Mouse (Mus musculus) forebrain, embryonic 11.5 days (tissue): ENCODE data around the gene Tpx2. TPM values are rescaled to one million over a fixed set of nuclear protein-coding genes. Genes with fewer than 3 reads are reported as not detected.

Source experiments
- ATAC-seq: fragments of 200-750 bp; cut with Nextera tagmentation; replicated peaks from 2 replicates; pipeline ENCODE4 v1.8.0; 2017; ENCODE audit warnings: moderate TSS enrichment; ENCODE audit not compliant: low FRiP score
- DNase-seq: peaks from one replicate; pipeline ENCODE4 v3.0.0-alpha.2; 2017; ENCODE audit warnings: low spot score
- H3K27ac ChIP-seq: fragments of 300-500 bp; sonication (generic); 2 replicates; pipeline ENCODE4 v1.5.1; 2014; ENCODE audit warnings: low read depth, low read length
- H3K27me3 ChIP-seq: fragments of 300-500 bp; sonication (generic); 2 replicates; pipeline ENCODE4 v1.6.1; 2014; ENCODE audit warnings: mild to moderate bottlenecking, low read length, mixed read lengths; ENCODE audit not compliant: control insufficient read depth, insufficient read depth
- H3K36me3 ChIP-seq: fragments of 300-500 bp; sonication (generic); 2 replicates; pipeline ENCODE4 v1.6.1; 2014; ENCODE audit warnings: mild to moderate bottlenecking, low read length, moderate library complexity, mixed read lengths; ENCODE audit not compliant: control insufficient read depth, insufficient read depth
- H3K4me1 ChIP-seq: fragments of 300-500 bp; sonication (generic); replicated peaks from 2 replicates; pipeline ENCODE4 v1.6.1; 2014; ENCODE audit warnings: low read length, mixed read lengths; ENCODE audit not compliant: control insufficient read depth, insufficient read depth
- H3K4me2 ChIP-seq: fragments of 300-500 bp; sonication (generic); 2 replicates; pipeline ENCODE4 v1.6.1; 2014; ENCODE audit warnings: low read depth, mild to moderate bottlenecking, low read length, moderate library complexity, mixed read lengths; ENCODE audit not compliant: severe bottlenecking
- H3K4me3 ChIP-seq: fragments of 300-500 bp; sonication (generic); 2 replicates; pipeline ENCODE4 v1.5.1; 2014; ENCODE audit warnings: low read depth, low read length
- H3K9ac ChIP-seq: fragments of 300-500 bp; sonication (generic); 2 replicates; pipeline ENCODE4 v1.6.1; 2014; ENCODE audit warnings: low read length
- H3K9me3 ChIP-seq: fragments of 300-500 bp; sonication (generic); 2 replicates; pipeline ENCODE4 v1.6.1; 2016; ENCODE audit warnings: low read length, mixed read lengths; ENCODE audit not compliant: control insufficient read depth
- WGBS: fragments of 180-500 bp; shearing (Covaris S2); extraction: QIAGEN DNeasy Blood & Tissue Kit; methylation state at CpG from one replicate; pipeline ENCODE4 v1.1.7; 2014; 5-methylcytosine and 5-hydroxymethylcytosine counted together
- polyA plus RNA-seq: library from polyadenylated mRNA; unstranded; fragments of >200 nt; fragmentation: Nextera tagmentation; extraction: Ambion mirVana; gene quantifications from 2 replicates; pipeline ENCODE4 v1.2.1, GENCODE M21; 2014

Tpx2 gene
- polyA plus RNA-seq, 1 experiment from 2014 or later: 185 TPM

DNA sequence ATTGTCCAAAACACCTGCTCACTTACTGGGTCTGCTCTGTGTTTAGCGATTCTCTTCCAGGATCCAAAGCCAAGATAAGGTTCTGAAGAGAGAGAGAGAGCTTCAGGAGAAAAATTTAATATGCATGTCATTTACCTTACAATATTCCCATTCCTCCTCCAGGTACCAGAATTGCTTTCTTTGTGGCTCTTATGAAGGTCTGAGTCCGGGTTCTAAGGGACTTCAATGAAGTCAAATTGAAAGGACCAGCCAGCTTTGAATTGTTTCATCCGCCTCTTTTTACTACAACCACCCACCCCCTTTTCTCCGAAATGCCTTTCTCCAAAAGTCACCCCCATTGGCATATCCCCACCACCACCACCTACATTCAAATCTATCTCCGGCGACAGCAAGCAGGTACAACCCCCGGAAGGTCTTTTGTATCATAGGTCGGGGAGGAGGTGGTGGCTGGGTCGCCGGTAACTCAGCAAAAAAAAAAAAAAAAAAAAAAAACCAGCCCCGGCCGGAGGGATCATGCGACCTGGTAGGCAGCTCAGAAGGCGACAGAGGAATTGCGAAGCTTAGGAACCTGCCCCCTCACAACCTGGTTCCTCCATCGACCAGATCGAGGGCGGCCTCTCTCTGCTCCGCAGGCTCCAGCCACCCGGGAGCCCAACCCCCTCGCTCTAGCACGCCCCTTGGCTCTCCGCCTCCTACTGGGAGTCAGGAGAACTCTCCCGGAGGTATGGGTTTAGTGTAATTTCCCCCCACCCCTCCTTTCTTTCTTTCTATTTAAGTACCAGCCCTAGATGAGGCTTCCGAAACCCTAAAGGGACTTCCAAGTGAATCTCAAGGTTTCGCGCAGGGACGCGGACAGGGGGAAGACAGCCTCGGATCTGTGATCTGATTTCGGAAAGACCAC, 17.5 kb upstream of the Tpx2 start:
- 2% methylated on average over 31 of the region's 31 CpGs for WGBS
- DNase-seq: peak; percentile 89
- no peaks in the 10 kb centered on the region for H3K27me3 ChIP-seq
- H3K4me2 ChIP-seq: peak overlapping the region; percentile 73
- no peaks in the 10 kb centered on the region for H3K9me3 ChIP-seq
- H3K9ac ChIP-seq: peak overlapping the region; percentile 97
- H3K36me3 ChIP-seq: no peaks in the 10 kb centered on the region; the same call in 1 of the 2 replicates
- H3K4me3 ChIP-seq: peak overlapping the region; percentile 74
- peaks cover 21% of the 10 kb centered on the region for H3K4me1 ChIP-seq
- peak; percentile 81 for ATAC-seq
- peak overlapping the region; percentile 95 for H3K27ac ChIP-seq

DNA sequence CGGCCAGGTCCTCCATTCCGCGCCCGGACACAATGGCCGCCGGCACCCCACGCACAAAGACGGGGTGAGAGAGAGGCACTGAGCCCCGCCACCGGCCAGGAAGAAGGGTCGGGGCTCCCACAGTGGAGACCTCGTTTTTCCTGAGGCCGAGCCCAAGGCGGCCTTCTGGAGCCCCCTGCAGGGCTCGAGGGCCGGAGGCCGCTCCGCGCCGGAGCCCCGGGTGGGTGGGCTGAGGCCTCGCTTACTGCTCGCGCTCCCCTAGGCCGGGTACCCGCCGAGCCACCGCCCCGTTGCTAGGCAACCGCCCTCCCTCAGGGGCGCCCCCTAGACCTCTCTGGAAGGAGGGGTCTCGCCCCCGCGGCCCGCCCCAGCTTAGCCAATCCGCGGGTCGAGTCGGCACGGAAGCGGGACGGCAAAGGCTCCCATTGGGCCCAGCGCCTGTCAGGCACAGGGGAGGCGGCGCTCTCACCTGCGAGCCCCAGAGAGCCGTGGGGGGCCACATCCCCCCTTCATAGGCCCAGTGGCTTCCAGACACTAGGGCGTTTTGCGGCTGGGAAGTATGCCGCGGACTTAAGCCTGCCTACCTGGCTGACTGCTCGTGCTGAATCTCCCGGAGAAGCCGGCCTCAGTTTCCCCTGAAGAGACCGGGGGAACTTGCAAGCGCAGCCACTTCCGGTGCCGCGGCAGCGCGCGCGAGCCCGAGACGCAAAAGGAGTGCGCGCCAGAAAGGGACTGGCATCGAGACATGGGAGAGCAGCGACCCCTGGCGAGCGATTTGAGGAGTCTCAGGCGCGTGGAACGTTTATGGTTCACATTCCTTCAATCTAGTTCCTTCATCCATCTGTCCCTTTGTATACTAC, 16.5 kb upstream of the Tpx2 start, which contains the start of gene Bcl2l1:
Gene Bcl2l1 (minus strand): TSS at position 710 of the 860 bp plus-strand sequence.
- no peaks in the 10 kb centered on the region; the same call in 1 of the 2 replicates for H3K36me3 ChIP-seq
- WGBS: under 1% methylated on average over 74 of the region's 74 CpGs
- H3K4me1 ChIP-seq: peaks cover 18% of the 10 kb centered on the region
- H3K27ac ChIP-seq: peak within 1 kb of the TSS; percentile 95
- H3K4me2 ChIP-seq: peak within 1 kb of the TSS; percentile 73
- peak within 1 kb of the TSS; percentile 97 for H3K9ac ChIP-seq
- peak; percentile 100 for DNase-seq
- H3K4me3 ChIP-seq: peak within 1 kb of the TSS; percentile 74
- peak; percentile 97 for ATAC-seq
- H3K27me3 ChIP-seq: no peaks in the 10 kb centered on the region
- H3K9me3 ChIP-seq: no peaks in the 10 kb centered on the region

DNA sequence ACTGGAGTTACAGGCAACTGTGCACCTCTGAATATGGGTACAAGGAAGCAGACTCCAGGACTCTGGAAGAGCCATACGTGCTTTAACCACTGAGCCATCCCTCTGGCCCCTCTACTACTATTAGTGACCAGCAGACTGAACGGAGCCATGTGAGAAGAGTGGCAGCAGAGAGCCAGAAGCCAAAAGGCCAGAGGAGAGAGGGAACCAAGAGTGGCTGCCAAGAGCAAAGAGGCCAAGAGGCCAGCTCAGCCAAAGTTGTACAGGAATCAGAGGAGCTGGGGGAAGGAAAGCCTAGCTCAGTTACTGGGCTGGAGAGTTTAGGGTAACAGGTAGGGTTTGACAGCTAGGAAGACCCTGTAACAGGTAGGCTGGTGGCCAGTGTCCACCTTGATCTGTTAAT, 8.5 kb upstream of the Tpx2 start:
- no peak overlapping the region for H3K4me3 ChIP-seq
- H3K9me3 ChIP-seq: no peaks in the 10 kb centered on the region
- H3K4me2 ChIP-seq: no peak overlapping the region
- H3K36me3 ChIP-seq: no peaks in the 10 kb centered on the region
- DNase-seq (peak; percentile 19), ATAC-seq (no peak)
- H3K27ac ChIP-seq: no peak overlapping the region
- 73% methylated on average over 2 of the region's 2 CpGs for WGBS
- no peak overlapping the region for H3K9ac ChIP-seq
- H3K4me1 ChIP-seq: no peaks in the 10 kb centered on the region
- H3K27me3 ChIP-seq: no peaks in the 10 kb centered on the region

DNA sequence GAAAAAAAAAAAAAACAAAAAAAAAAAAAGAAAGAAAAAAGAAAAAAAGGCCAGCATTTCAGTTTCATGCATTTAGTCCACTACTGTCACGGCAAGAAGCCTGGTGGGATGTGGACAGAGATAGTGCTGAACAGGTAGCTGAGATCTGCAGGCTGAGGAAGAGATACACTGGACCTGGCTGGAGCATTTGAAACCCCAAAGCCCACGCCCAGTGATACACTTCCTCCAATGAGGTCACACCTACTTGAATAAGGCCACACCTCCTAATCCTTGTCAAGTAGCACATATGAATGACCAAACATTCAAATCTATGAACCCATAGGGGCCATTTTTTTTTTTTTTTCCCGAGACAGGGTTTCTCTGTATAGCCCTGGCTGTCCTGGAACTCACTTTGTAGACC, 5.0 kb upstream of the Tpx2 start:
- ATAC-seq (no peak), DNase-seq (no peak)
- Histone ChIP-seq H3K4me3 (no peak overlapping the region), H3K36me3 (no peaks in the 10 kb centered on the region), H3K9me3 (no peaks in the 10 kb centered on the region), H3K9ac (no peak overlapping the region), H3K27me3 (no peaks in the 10 kb centered on the region), H3K4me1 (no peaks in the 10 kb centered on the region), H3K27ac (no peak overlapping the region), H3K4me2 (no peak overlapping the region)
- 78% methylated on average over 3 of the region's 3 CpGs for WGBS

DNA sequence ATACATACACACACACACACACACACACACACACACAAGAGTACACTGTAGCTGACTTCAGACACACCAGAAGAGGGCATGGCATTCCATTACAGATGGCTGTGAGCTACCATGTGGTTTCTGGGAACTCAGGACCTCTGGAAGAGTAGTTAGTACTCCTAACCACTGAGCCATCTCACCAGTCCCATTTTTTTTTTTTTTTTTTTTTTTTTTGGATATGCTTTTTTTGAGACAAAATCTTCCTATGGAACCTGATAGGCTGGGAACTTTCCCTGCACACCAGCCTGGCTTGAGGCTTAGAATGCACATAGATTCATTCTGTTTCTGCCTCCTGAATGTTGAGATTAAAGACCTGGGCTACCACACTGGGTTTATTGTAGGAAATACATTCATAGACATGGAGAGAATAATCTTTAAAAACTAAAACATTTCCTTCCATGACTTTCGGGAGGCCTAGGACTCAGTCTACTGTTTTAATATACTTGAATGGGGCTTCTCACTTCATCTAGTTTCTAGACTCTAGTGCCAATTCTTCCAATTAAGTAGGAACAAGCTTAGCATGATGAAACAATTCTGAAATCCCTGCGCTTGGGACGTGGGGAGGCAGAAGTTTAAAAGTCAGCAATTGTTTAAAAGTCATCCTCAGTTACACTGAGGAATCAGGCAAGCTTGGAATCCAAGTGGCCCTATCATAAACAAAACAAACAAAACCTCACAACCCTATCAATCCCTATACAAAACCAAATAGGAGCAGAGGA, 528 bp upstream of the Tpx2 start:
- Histone ChIP-seq H3K4me2 (peak overlapping the region; percentile 29; the same call in 1 of the 2 replicates), H3K9me3 (no peaks in the 10 kb centered on the region), H3K9ac (no peak overlapping the region), H3K36me3 (no peaks in the 10 kb centered on the region; the same call in 1 of the 2 replicates), H3K27me3 (no peaks in the 10 kb centered on the region), H3K4me3 (no peak overlapping the region; the same call in 1 of the 2 replicates), H3K4me1 (peaks cover 9% of the 10 kb centered on the region; the same call in 1 of the 2 replicates), H3K27ac (no peak overlapping the region)
- 15% methylated on average over 3 of the region's 3 CpGs for WGBS
- ATAC-seq (no peak), DNase-seq (no peak)

DNA sequence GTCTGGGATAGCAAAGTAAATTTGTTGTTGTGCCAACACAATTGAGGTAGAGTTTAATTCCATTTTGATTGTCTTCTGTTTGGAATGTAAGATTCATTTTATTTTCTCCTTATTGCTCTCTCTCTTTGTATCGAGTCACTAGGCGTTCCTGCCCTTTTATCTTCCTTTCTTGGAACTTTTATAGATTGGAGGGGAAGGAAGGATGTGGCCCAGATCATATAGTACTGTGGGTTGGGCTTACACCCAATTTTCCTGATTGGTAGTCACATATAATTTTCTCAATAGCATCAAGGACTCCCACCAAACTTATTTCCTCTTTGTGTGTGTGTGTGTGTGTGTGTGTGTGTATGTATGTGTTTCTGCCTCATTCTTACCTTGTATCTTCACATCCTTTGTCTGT, 702 bp downstream of the Tpx2 start:
- Histone ChIP-seq H3K4me2 (peak overlapping the region; percentile 55), H3K27ac (no peak overlapping the region), H3K9ac (peak overlapping the region; percentile 88), H3K4me3 (peak overlapping the region; percentile 89), H3K4me1 (peaks cover 9% of the 10 kb centered on the region; the same call in 1 of the 2 replicates), H3K9me3 (no peaks in the 10 kb centered on the region), H3K36me3 (no peaks in the 10 kb centered on the region; the same call in 1 of the 2 replicates), H3K27me3 (no peaks in the 10 kb centered on the region)
- ATAC-seq (no peak), DNase-seq (no peak)
- 13% methylated on average over 2 of the region's 2 CpGs for WGBS

DNA sequence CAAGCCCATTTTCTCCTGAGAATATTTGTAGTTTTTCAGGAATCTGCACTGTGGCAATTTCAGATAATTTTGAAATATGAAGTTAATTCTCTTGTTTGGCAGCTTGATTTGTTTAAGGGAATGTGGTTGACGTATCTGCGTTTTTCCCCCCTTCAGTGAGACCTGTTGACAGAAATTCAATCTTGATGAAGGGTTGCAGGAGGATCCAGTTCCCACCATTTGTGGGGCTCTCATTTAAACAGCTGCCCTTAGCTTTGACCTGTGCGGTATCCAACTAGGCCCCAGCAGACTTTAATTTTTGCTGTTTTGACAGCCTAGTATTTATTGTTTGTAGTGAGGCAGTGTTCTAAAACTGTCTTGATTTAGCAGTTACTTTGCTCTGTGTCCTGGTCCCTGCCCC, 11.7 kb downstream of the Tpx2 start:
- H3K36me3 ChIP-seq: peaks cover 6% of the 10 kb centered on the region; the same call in 1 of the 2 replicates
- H3K4me3 ChIP-seq: no peak overlapping the region
- no peak for DNase-seq
- H3K9ac ChIP-seq: no peak overlapping the region
- ATAC-seq: no peak
- no peaks in the 10 kb centered on the region for H3K27me3 ChIP-seq
- H3K9me3 ChIP-seq: no peaks in the 10 kb centered on the region
- no peak overlapping the region for H3K4me2 ChIP-seq
- H3K27ac ChIP-seq: no peak overlapping the region
- no peaks in the 10 kb centered on the region for H3K4me1 ChIP-seq
- WGBS: 92% methylated on average over 3 of the region's 3 CpGs

DNA sequence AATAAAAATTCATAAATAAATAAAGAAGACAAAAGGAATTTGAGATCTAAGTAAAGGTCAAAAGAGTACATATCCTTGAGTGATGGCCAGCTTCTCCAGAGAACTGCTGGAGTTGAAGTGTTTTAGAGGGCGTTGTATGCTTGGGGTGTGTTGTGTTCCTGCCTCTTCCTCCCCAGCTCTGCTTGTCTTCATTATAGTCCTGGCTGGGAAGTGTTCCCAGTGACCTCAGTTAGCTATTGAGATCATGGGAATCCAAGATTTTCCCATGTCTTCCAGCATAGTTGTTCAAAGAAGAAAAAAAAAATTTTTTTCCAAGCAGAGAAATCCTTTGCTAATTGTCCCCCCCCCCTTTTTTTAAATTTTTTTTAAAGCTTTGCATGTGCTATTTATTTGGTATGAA, 14.1 kb downstream of the Tpx2 start:
- peaks cover 6% of the 10 kb centered on the region; the same call in 1 of the 2 replicates for H3K36me3 ChIP-seq

More for the DNA sequence above, 14.1 kb downstream of the Tpx2 start:
- no peak overlapping the region for H3K4me3 ChIP-seq
- H3K9ac ChIP-seq: no peak overlapping the region
- no peak for ATAC-seq
- H3K4me2 ChIP-seq: no peak overlapping the region
- H3K27ac ChIP-seq: no peak overlapping the region
- 96% methylated on average over 1 of the region's 1 CpGs for WGBS
- no peak for DNase-seq
- H3K4me1 ChIP-seq: no peaks in the 10 kb centered on the region
- no peaks in the 10 kb centered on the region for H3K27me3 ChIP-seq
- H3K9me3 ChIP-seq: no peaks in the 10 kb centered on the region
